Mouse (Mus musculus) heart, postnatal 36 days (tissue): Measurements from ENCODE around the gene Mmd. TPM values are rescaled to one million over a fixed set of nuclear protein-coding genes. Genes with fewer than 3 reads are reported as not detected.

Experiments used
- total RNA-seq, 2 experiments: library from RNA; stranded (reverse); gene quantifications; 2 replicates each; pipeline ENCODE4 v1.2.3; 2021

Gene Mmd
- total RNA-seq, 2 experiments from 2014 or later: 21.8 to 38.8 TPM

Other genes starting within 250 kb of the Mmd start
- gene Pctp, start 246.6 kb upstream of the Mmd start, total RNA-seq: 1 to 10 TPM; 3.5 to 4.2 TPM
- 10 to 100 TPM; 13.2 to 22.4 TPM for gene Tmem100, start 219.1 kb upstream of the Mmd start, total RNA-seq
- gene Gm45716, start 61.8 kb upstream of the Mmd start, total RNA-seq: 1 to 10 TPM; 8.6 to 9.6 TPM
- 10 to 100 TPM; 21.2 to 21.3 TPM for gene Hlf, start 141.4 kb downstream of the Mmd start, total RNA-seq